In genomic region chr7:106651555-106652343, GRCm38 (mm10) we compare ENCODE assay signal across 16 mouse cellular contexts. TPM values are rescaled to one million over a fixed set of nuclear protein-coding genes. Genes with fewer than 3 reads are reported as not detected.
DNase-seq lines count a peak whose midpoint lies in the region; ATAC-seq lines count a peak whose summit lies in the region.
"Had no signal": no experiment of that assay in that cellular context is flagged by ENCODE, and none has a peak within 500 bp of the region (broad histone marks: within the 10 kb centered on the region; RNA-seq: fewer than 3 reads in every experiment).

No protein-coding gene starts in this region.

- peak; percentile 80 for ATAC-seq in liver, embryonic 15.5 days (ENCODE audit: insufficient read depth)
- ATAC-seq: forebrain, postnatal 0 days; intestine, embryonic 16.5 days had no signal

- H3K27me3 ChIP-seq in liver, embryonic 15.5 days = no peaks in the 10 kb centered on the region
- H3K27me3 ChIP-seq: megakaryocyte, embryonic 14.5 days had no signal

- H3K4me3 ChIP-seq in brown adipose tissue, adult 24 weeks (ENCODE audit: insufficient read depth, low read depth, low read length) = no peak overlapping the region
- no peak overlapping the region for H3K4me3 ChIP-seq in liver, embryonic 15.5 days (replicated peaks)
- H3K4me3 ChIP-seq: layer of hippocampus, adult 2 months; limb, embryonic 10.5 days; megakaryocyte, embryonic 14.5 days had no signal

- H3K36me3 ChIP-seq in liver, embryonic 15.5 days (replicated peaks) = no peaks in the 10 kb centered on the region
- H3K36me3 ChIP-seq: limb, embryonic 10.5 days had no signal

- H3K9ac ChIP-seq in liver, embryonic 15.5 days = no peak overlapping the region
- H3K9ac ChIP-seq: forebrain, postnatal 0 days had no signal

- peak overlapping the region; percentile 33 for H3K4me2 ChIP-seq in liver, embryonic 15.5 days

- no peaks in the 10 kb centered on the region for H3K4me1 ChIP-seq in brown adipose tissue, adult 24 weeks (ENCODE audit: control insufficient read depth, insufficient read depth, insufficient read length, low read length)
- peaks cover 27% of the 10 kb centered on the region for H3K4me1 ChIP-seq in liver, embryonic 15.5 days (replicated peaks)
- H3K4me1 ChIP-seq: limb, embryonic 10.5 days had no signal

- intact Hi-C loops in left cerebral cortex, postnatal 4 days (cut with DNase I) = no loop called here

- no peaks in the 10 kb centered on the region for H3K9me3 ChIP-seq in liver, embryonic 15.5 days (replicated peaks)
- H3K9me3 ChIP-seq: limb, embryonic 10.5 days; megakaryocyte, embryonic 14.5 days had no signal

- peak; percentile 68 to 79 for DNase-seq in spleen, postnatal 36 days (ENCODE audit: low spot score in 2 of 2)
- no peak for DNase-seq in spleen, adult 12 weeks (ENCODE audit: low spot score)
- DNase-seq in ovary, postnatal 36 days (ENCODE audit: low spot score) = no peak
- DNase-seq in adrenal gland, adult 2 months = no peak
- no peak for DNase-seq in left cerebral cortex, postnatal 4 days
- DNase-seq: forebrain, postnatal 0 days; gastrocnemius, postnatal 25 days had no signal

- H3K27ac ChIP-seq in brown adipose tissue, adult 24 weeks (replicated peaks; ENCODE audit: low read depth, low read length) = peak overlapping the region; percentile 63
- peak overlapping the region; percentile 74 for H3K27ac ChIP-seq in liver, embryonic 15.5 days (replicated peaks)
- H3K27ac ChIP-seq: layer of hippocampus, adult 2 months; limb, embryonic 10.5 days had no signal

RNA-seq across cellular contexts. Expression of gene Olfr693, which starts 28.6 kb away (rescaled TPM):
- polyA plus RNA-seq in brown adipose tissue, adult 24 weeks (2012; ENCODE audit: insufficient read depth, insufficient read length, missing spikeins) = not detected in 2 replicates
- not detected in 2 replicates for polyA plus RNA-seq in liver, embryonic 15.5 days (2015; fragmentation: Nextera tagmentation; extraction: Ambion mirVana)
- not detected for total RNA-seq in adrenal gland, adult 2 months (2021)
- not detected in 2 replicates for polyA plus RNA-seq in adrenal gland, adult 2 months (2012; rRNA removed)
- not detected for total RNA-seq in left cerebral cortex, postnatal 4 days (2021)
- total RNA-seq: forebrain, postnatal 0 days; gastrocnemius, postnatal 25 days; layer of hippocampus, adult 2 months had no signal
- polyA plus RNA-seq: cortical plate, adult 2 months; forebrain, postnatal 0 days; heart, postnatal 0 days; intestine, embryonic 16.5 days; limb, embryonic 10.5 days; stomach, embryonic 14.5 days had no signal

RNA-seq across cellular contexts. Expression of gene Olfr694, which starts 39.9 kb away (rescaled TPM):
- polyA plus RNA-seq in brown adipose tissue, adult 24 weeks (2012; ENCODE audit: insufficient read depth, insufficient read length, missing spikeins) = not detected in 2 replicates
- not detected in 2 replicates for polyA plus RNA-seq in liver, embryonic 15.5 days (2015; fragmentation: Nextera tagmentation; extraction: Ambion mirVana)
- not detected for total RNA-seq in adrenal gland, adult 2 months (2021)
- polyA plus RNA-seq in adrenal gland, adult 2 months (2012; rRNA removed) = not detected in 2 replicates
- not detected for total RNA-seq in left cerebral cortex, postnatal 4 days (2021)
- total RNA-seq: forebrain, postnatal 0 days; gastrocnemius, postnatal 25 days; layer of hippocampus, adult 2 months had no signal
- polyA plus RNA-seq: cortical plate, adult 2 months; forebrain, postnatal 0 days; heart, postnatal 0 days; intestine, embryonic 16.5 days; limb, embryonic 10.5 days; stomach, embryonic 14.5 days had no signal

Comparison
In these comparisons a context has a peak if more than half of its experiments do, and no peak if none do; other contexts are left out.
1. DNase-seq: peak in spleen, postnatal 36 days (2 of 2); none in spleen, adult 12 weeks (single experiment), ovary, postnatal 36 days (single experiment), adrenal gland, adult 2 months (single experiment) and left cerebral cortex, postnatal 4 days (single experiment).